Mouse (Mus musculus): ENCODE measurements around the gene Fhl2.
A peak's percentile ranks its signal among the peaks of the same experiment; 100 is the strongest.
"Not testable (repeated sequence)": the region's sequence is repeated elsewhere in the genome, so short reads cannot be mapped to it uniquely, and the experiment has no call there.

Gene Fhl2

GRCm38 (mm10) chr1:43152626-43153025 lies 44.2 kb downstream of the Fhl2 start:
- no peak for DNase-seq (ENCODE audit: low read depth, low spot score)

DNA sequence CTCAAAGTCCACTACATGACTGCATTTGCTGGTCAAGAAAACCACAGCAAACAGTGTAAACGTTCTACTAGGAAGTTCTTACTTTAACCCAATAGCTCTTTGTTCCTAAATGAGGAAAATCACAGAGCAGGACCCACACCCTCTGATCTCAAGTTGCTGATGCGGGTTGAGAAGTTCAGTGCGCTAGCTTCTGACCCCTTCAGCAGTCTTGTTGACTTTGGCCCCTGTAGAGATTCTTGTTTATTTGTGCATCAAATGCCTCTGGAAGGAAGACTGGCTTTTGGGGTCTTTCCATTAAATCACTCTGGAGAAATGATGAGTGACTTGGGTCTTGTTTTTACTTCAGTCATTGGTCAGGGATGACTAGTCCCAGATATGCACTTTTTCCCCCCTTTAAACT lies 46.6 kb downstream of the Fhl2 start:
- DNase-seq (ENCODE audit: low read depth, low spot score): no peak

GRCm38 (mm10) chr1:43147474-43147873 lies 49.3 kb downstream of the Fhl2 start:
- DNase-seq (ENCODE audit: low read depth, low spot score): no peak

DNA sequence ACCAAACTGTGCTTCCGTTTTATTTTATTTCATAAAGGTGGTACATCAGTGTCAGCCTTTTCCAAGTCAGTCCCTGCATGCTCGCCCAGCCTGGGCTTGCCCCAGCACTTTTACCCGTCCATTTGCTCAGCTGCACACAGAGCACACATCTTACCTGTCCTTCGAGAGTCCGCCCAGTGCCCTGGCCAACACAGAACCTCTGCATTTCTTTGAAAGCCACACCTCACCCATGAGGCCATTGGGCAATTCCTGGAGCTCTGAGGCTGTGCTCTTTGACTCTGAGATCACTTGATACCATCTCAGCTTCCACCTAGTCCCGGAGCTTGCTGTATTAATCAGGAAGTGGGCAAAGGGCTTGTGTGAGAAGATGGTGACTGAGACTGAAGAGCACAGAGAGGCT lies 51.4 kb downstream of the Fhl2 start:
- no peak for DNase-seq (ENCODE audit: low read depth, low spot score)

- DNase-seq (ENCODE audit: low read depth, low spot score): no peak
Observed at GRCm38 (mm10) chr1:43144338-43144906, 52.4 kb downstream of the Fhl2 start.

- no peak for DNase-seq (ENCODE audit: low read depth, low spot score)
Observed at GRCm38 (mm10) chr1:43143791-43144190, 53.0 kb downstream of the Fhl2 start.

GRCm38 (mm10) chr1:43143284-43143683 lies 53.5 kb downstream of the Fhl2 start:
- DNase-seq (ENCODE audit: low read depth, low spot score): peak; percentile 78

DNA sequence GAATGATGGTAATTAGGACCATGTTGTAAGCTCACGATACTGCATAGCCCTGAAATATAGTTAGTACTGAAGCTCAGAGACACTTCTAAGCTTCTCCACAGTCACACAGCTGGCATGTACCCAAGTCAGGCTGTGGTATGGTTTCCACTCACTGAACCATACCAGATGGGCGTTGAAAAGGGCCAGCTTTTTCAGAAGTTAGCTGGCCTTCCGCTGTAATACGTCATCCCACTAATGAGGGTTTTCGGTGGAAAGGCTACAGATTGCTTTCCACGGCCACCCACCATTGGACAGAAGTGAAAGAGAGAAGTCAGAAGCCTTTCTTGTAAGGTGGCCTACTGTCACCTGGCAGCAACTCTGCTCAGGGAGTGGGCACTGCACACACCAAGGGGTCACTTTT lies 53.9 kb downstream of the Fhl2 start:
- DNase-seq (ENCODE audit: low read depth, low spot score): peak; percentile 56

- DNase-seq (ENCODE audit: low read depth, low spot score): peak; percentile 73
Observed at GRCm38 (mm10) chr1:43141555-43141961, 55.2 kb downstream of the Fhl2 start.

GRCm38 (mm10) chr1:43139587-43140266 lies 57.1 kb downstream of the Fhl2 start:
- DNase-seq (ENCODE audit: low read depth, low spot score): peak; percentile 94

DNA sequence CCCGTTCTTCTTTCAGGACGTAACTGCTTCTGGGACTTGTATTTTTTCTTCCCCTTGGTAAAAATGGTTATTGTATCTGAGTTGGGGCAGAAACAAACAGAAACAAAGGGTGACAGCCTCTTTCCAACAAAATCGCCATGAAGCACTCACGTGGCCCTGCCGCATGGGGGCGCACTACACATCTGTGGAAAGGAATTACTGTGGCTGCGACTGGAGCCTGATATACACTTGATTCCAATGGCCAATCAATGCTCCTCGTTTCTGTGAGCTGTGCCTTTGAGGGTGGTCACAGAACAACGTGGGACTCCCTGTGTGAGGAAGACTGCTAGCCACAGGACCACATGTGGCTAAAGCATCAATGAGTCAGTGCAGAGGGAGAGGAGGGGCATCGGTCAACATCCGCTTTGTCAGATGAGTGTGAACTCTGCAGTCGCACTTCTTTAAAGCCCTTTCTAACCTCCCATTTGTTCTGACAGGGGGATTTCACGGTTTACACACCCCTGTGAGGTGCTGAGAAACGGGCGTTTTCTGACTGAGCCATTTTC lies 58.4 kb downstream of the Fhl2 start:
- no peak for DNase-seq (ENCODE audit: low read depth, low spot score)

- peak; percentile 92 for DNase-seq (ENCODE audit: low read depth, low spot score)
Observed at GRCm38 (mm10) chr1:43137334-43137733, 59.5 kb downstream of the Fhl2 start.

GRCm38 (mm10) chr1:43136488-43137029 lies 60.2 kb downstream of the Fhl2 start:
- not testable (repeated sequence) for DNase-seq (ENCODE audit: low read depth, low spot score)

DNA sequence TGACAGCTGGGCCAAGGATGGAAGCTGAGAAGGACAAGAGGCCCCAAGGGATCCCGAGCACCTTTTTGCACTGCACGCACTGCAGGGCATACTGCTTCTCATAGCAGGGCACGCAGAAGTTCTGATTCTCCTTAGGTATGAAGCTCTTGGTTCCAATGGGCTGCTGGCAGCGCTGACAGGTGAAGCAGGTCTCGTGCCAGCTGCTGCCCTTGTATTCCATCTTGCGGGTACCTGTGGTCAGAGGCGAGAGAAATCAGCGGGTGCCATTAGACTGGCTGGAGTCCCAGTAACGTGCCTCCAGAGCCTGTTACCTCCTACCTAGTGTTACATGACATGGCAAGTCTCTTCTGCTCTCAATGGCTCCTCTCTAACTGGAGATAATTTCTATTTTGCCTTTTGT lies 65.2 kb downstream of the Fhl2 start:
- DNase-seq (ENCODE audit: low read depth, low spot score): no peak

GRCm38 (mm10) chr1:43130219-43130981 lies 66.4 kb downstream of the Fhl2 start:
- peak; percentile 64 for DNase-seq (ENCODE audit: low read depth, low spot score)

- DNase-seq (ENCODE audit: low read depth, low spot score): peak; percentile 63
Observed at GRCm38 (mm10) chr1:43127820-43128610, 68.8 kb downstream of the Fhl2 start.

DNA sequence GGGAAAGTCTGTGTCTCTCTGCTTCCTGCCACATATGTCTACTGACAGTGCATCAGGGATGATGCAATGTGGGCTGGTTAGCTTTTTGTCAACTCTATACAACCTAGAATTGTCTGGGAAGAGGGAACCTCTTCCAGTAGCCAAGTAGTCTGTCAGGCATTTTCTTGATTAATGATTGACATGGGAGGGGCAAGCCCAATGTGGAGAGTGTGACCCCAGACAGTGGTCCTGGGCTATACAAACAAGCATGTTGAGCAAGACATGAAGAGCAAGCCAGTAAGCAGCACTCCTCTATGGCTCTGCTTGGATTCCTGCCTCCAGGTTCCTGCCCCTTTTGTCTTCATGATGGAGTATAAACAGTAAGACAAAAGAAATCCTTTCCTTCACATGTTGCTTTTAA lies 69.6 kb downstream of the Fhl2 start:
- no peak for DNase-seq (ENCODE audit: low read depth, low spot score)

DNA sequence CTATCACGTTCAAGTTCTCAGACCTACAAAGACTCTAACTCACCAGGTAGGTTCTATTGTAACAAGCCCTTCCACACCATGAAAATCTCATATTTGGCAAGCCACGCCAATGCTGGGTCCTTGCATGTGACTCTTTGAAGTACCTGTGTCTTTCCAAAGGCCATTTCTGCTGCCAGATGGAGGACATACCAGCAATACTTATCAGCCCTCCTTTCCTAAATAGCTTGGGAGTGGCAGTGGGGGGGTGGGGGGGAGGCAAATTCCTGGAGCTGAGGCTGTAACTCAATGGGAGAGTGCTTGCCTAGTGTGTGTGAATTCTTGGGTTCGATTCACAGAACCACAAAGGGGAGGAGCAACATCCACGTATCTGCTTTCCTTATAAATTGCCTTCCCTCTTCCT lies 72.1 kb downstream of the Fhl2 start:
- DNase-seq (ENCODE audit: low read depth, low spot score): no peak

DNA sequence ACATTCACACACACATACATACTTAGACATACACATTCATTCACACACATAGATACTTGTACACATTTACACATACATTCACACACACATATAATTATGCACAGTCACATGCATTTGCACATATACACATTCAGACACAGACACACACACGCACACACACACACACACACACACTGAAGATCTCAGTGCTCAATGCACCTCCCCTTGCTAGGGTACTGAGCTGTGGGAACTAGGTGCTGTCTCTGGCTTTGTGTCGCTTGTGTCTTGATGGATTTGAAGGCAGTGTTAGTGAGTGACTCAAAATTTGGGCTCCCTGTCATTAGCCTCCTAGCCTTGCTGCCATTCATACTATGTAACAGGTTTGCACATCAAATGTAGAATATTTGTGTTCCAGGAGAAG lies 74.2 kb downstream of the Fhl2 start:
- no peak for DNase-seq (ENCODE audit: low read depth, low spot score)

- DNase-seq (ENCODE audit: low read depth, low spot score): no peak
Observed at GRCm38 (mm10) chr1:43120950-43121349, 75.8 kb downstream of the Fhl2 start.

DNA sequence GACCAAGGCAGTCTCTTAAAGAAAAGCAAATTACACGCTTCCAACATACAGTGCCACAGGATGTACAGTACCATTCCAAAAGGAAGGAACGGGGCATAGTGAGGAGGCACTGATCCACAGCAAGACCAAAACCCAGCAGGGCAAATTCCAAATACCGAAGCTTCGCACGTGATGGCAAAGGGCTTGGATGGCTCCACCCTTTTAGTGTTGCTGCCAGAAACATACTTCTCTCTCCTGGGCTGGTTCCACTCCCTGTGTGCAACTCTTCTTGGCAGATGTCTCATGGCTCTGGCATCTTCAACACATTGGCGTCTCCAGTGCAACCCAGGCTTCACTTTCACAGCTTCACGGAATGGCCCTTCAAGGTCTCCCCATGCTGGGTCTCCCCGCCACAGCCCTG lies 79.3 kb downstream of the Fhl2 start:
- no peak for DNase-seq (ENCODE audit: low read depth, low spot score)

Measured in brain, adult 2 months (tissue).